Mouse (Mus musculus) urinary bladder, postnatal 25 days (tissue): Measurements from ENCODE around the gene Epb41l4b.

Experiments
- DNase-seq: peaks from one replicate; pipeline ENCODE4 v3.0.0; 2022; ENCODE audit warnings: low spot score

Gene Epb41l4b

DNA sequence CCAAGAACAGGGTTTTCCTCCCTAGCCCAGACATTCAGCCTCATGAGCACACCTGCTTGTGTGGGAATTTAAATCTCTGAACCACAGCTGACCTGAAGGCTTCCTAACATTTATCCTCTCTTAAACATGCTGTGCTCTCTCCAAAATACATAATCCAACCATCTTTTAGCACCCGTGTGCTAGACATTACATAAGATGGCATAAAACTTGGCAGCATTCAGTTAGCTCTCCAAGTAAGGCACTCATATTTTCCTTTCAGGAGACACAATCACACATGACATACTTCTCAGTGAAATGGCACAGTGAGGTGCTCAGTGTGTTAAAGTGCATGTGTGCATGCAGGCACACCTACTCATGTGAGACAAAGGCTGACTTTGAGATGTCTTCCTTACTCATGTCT lies 200.7 kb downstream of the Epb41l4b start:
- no peak for DNase-seq
